Mouse (Mus musculus): ENCODE measurements around the gene Shc2.

Shc2 gene

GRCm38 (mm10) chr10:79668076-79668475, 30.4 kb upstream of the Shc2 start:
- no peak for DNase-seq (ENCODE audit: low spot score)

GRCm38 (mm10) chr10:79666493-79666892, 28.8 kb upstream of the Shc2 start:
- DNase-seq (ENCODE audit: low spot score) = no peak

GRCm38 (mm10) chr10:79665051-79665450, 27.3 kb upstream of the Shc2 start:
- DNase-seq (ENCODE audit: low spot score) = no peak

GRCm38 (mm10) chr10:79664131-79664665, 26.5 kb upstream of the Shc2 start, which contains the start of gene Madcam1:
Madcam1 (plus strand) TSS chr10:79664559.
- DNase-seq (ENCODE audit: low spot score) = no peak

GRCm38 (mm10) chr10:79661861-79662260, 24.1 kb upstream of the Shc2 start:
- no peak for DNase-seq (ENCODE audit: low spot score)

GRCm38 (mm10) chr10:79660298-79660697, 22.6 kb upstream of the Shc2 start:
- no peak for DNase-seq (ENCODE audit: low spot score)

- no peak for DNase-seq (ENCODE audit: low spot score)
Measured at GRCm38 (mm10) chr10:79658829-79659228, 21.1 kb upstream of the Shc2 start.

GRCm38 (mm10) chr10:79654946-79655395, 17.3 kb upstream of the Shc2 start:
- no peak for DNase-seq (ENCODE audit: low spot score)

GRCm38 (mm10) chr10:79652789-79653188, 15.1 kb upstream of the Shc2 start:
- DNase-seq (ENCODE audit: low spot score) = no peak

- no peak for DNase-seq (ENCODE audit: low spot score)
Measured at GRCm38 (mm10) chr10:79649070-79649751, 11.5 kb upstream of the Shc2 start.

GRCm38 (mm10) chr10:79645711-79646110, 8.0 kb upstream of the Shc2 start, which contains the start of gene Odf3l2:
Odf3l2 (minus strand) TSS chr10:79645738.
- no peak for DNase-seq (ENCODE audit: low spot score)

- DNase-seq (ENCODE audit: low spot score) = no peak
Measured at GRCm38 (mm10) chr10:79638486-79639204, 927 bp upstream of the Shc2 start.

- no peak for DNase-seq (ENCODE audit: low spot score)
Measured at GRCm38 (mm10) chr10:79636287-79636686, 1.4 kb downstream of the Shc2 start.

- no peak for DNase-seq (ENCODE audit: low spot score)
Measured at GRCm38 (mm10) chr10:79633006-79633777, 4.5 kb downstream of the Shc2 start.

- no peak for DNase-seq (ENCODE audit: low spot score)
Measured at GRCm38 (mm10) chr10:79631432-79631831, 6.3 kb downstream of the Shc2 start.

GRCm38 (mm10) chr10:79628377-79628776, 9.3 kb downstream of the Shc2 start:
- DNase-seq (ENCODE audit: low spot score) = no peak

- DNase-seq (ENCODE audit: low spot score) = no peak
Measured at GRCm38 (mm10) chr10:79626156-79626555, 11.6 kb downstream of the Shc2 start.

- DNase-seq (ENCODE audit: low spot score) = no peak
Measured at GRCm38 (mm10) chr10:79625398-79625797, 12.3 kb downstream of the Shc2 start.

GRCm38 (mm10) chr10:79623950-79624349, 13.8 kb downstream of the Shc2 start:
- DNase-seq (ENCODE audit: low spot score) = no peak

GRCm38 (mm10) chr10:79616376-79616775, 21.3 kb downstream of the Shc2 start:
- DNase-seq (ENCODE audit: low spot score) = no peak

GRCm38 (mm10) chr10:79615860-79616259, 21.9 kb downstream of the Shc2 start:
- DNase-seq (ENCODE audit: low spot score) = no peak

GRCm38 (mm10) chr10:79614305-79614643, 23.4 kb downstream of the Shc2 start:
- no peak for DNase-seq (ENCODE audit: low spot score)
